In the genomic region with DNA sequence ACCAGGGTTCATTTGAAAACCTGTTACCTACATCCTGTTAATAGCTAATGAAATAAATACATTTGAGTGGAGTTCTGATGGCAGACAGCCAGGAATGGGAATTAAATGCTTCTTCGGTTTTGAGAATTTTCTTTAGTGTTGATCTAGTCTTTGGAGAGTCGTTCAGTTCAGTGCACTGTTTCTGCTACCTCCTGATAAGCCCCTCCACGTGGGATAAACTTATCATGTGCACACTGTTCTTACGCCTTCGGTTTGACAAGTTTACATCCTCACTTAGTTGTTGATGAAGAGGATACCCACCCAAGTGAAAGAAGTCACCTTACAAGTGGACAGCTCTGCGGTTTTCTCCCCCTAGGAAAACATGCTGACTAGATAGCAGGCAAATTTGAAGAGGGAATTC, we compare ENCODE assay signal across 19 mouse cellular contexts.
DNase-seq lines count a peak whose midpoint lies in the region; ATAC-seq and TF ChIP-seq lines count a peak whose summit lies in the region.
"Had no signal": no experiment of that assay in that cellular context is flagged by ENCODE, and none has a peak within 500 bp of the region (broad histone marks: within the 10 kb centered on the region; RNA-seq: fewer than 3 reads in every experiment).

No protein-coding gene starts in this region.

- no peak for TF ChIP-seq CTCF in MEL (IDR thresholded peaks at IDR 0.05 in 2 of 3, conservative IDR thresholded peaks at IDR 0.05 in 1 of 3; ENCODE audit: control insufficient read depth in 1 of 3, insufficient read depth in 1 of 3, low read depth in 2 of 3, low read length in 3 of 3, poor library complexity in 1 of 3, severe bottlenecking in 1 of 3)

- no peaks in the 10 kb centered on the region for H3K4me1 ChIP-seq in forebrain, embryonic 14.5 days (ENCODE audit: control insufficient read depth, insufficient read depth, low read length)
- no peaks in the 10 kb centered on the region for H3K4me1 ChIP-seq in forebrain, embryonic 13.5 days
- peaks cover 2 to 3% of the 10 kb centered on the region in 2 experiments; a peak in 1 of 4 replicates for H3K4me1 ChIP-seq in MEL (ENCODE audit: control insufficient read depth in 1 of 2, insufficient read depth in 2 of 2, low read length in 2 of 2)
- H3K4me1 ChIP-seq in erythroblast, embryonic 14.5 days (ENCODE audit: control insufficient read depth): peaks cover 36% of the 10 kb centered on the region
- H3K4me1 ChIP-seq in liver, embryonic 15.5 days (replicated peaks): peaks cover 17% of the 10 kb centered on the region
- H3K4me1 ChIP-seq: heart, embryonic 15.5 days; kidney, embryonic 15.5 days; limb, embryonic 12.5 days; lung, embryonic 15.5 days had no signal

- TF ChIP-seq EP300 in MEL (IDR thresholded peaks at IDR 0.05; ENCODE audit: low read depth in 1 of 2, low read length in 2 of 2): peak; percentile 87 to 90

- intact Hi-C loops in left cerebral cortex, postnatal 14 days (cut with DNase I): loop anchor here (5.0 to 10.0 kb wide), 2 partner anchors 375 to 563 kb away; a partner anchor contains a TSS

- DNase-seq in forebrain, embryonic 14.5 days (ENCODE audit: low spot score): peak; percentile 28
- DNase-seq in MEL (ENCODE audit: low read depth, low spot score): peak; percentile 75
- DNase-seq in cerebellum, adult 11 months: no peak
- no peak for DNase-seq in embryo, embryonic 10.5 days (ENCODE audit: low spot score)
- DNase-seq in left cerebral cortex, postnatal 14 days (ENCODE audit: low spot score in 2 of 2): no peak
- DNase-seq: gastrocnemius, postnatal 10 days; right cerebral cortex, postnatal 4 days; thymus, postnatal 25 days had no signal

- H3K36me3 ChIP-seq in forebrain, embryonic 14.5 days (ENCODE audit: control insufficient read depth, insufficient read depth, low read length): no peaks in the 10 kb centered on the region
- no peaks in the 10 kb centered on the region for H3K36me3 ChIP-seq in forebrain, embryonic 13.5 days (ENCODE audit: poor library complexity, severe bottlenecking)
- peaks cover 0 to 9% of the 10 kb centered on the region in 2 experiments; a peak in 2 of 4 replicates for H3K36me3 ChIP-seq in MEL (ENCODE audit: control insufficient read depth in 1 of 2, insufficient read depth in 2 of 2, low read length in 2 of 2)
- H3K36me3 ChIP-seq in erythroblast, embryonic 14.5 days (ENCODE audit: control insufficient read depth): no peaks in the 10 kb centered on the region
- H3K36me3 ChIP-seq in liver, embryonic 15.5 days (replicated peaks): no peaks in the 10 kb centered on the region
- H3K36me3 ChIP-seq: heart, embryonic 15.5 days; kidney, embryonic 15.5 days; limb, embryonic 12.5 days; lung, embryonic 15.5 days had no signal

- no peak for ATAC-seq in forebrain, embryonic 14.5 days
- ATAC-seq in forebrain, embryonic 13.5 days: no peak
- ATAC-seq in liver, embryonic 15.5 days (ENCODE audit: insufficient read depth): peak; percentile 98
- ATAC-seq: activated CD4-positive, CD25-positive, alpha-beta regulatory T cell, adult 4 months; hindbrain, embryonic 16.5 days; intestine, postnatal 0 days had no signal

- no peak for TF ChIP-seq RAD21 in MEL (IDR thresholded peaks at IDR 0.05; ENCODE audit: low read depth, low read length)

- H3K79me2 ChIP-seq in MEL (ENCODE audit: control insufficient read depth, insufficient read depth, low read length, poor library complexity): no peaks in the 10 kb centered on the region

- H3K4me3 ChIP-seq in forebrain, embryonic 14.5 days (ENCODE audit: low read depth, low read length): no peak overlapping the region
- no peak overlapping the region for H3K4me3 ChIP-seq in forebrain, embryonic 13.5 days
- H3K4me3 ChIP-seq in MEL (ENCODE audit: control insufficient read depth in 1 of 2, insufficient read depth in 1 of 2, low read depth in 2 of 2, low read length in 2 of 2): no peak overlapping the region
- H3K4me3 ChIP-seq in erythroblast, embryonic 14.5 days (replicated peaks): peak overlapping the region; percentile 35
- H3K4me3 ChIP-seq in liver, embryonic 15.5 days (replicated peaks): no peak overlapping the region
- H3K4me3 ChIP-seq: heart, embryonic 15.5 days; kidney, embryonic 15.5 days; limb, embryonic 12.5 days; lung, embryonic 15.5 days had no signal

- no peak overlapping the region for H3K4me2 ChIP-seq in forebrain, embryonic 14.5 days (ENCODE audit: low read length)
- H3K4me2 ChIP-seq in forebrain, embryonic 13.5 days: no peak overlapping the region
- peak overlapping the region; percentile 45 for H3K4me2 ChIP-seq in liver, embryonic 15.5 days
- H3K4me2 ChIP-seq: heart, embryonic 15.5 days; kidney, embryonic 15.5 days; limb, embryonic 12.5 days; lung, embryonic 15.5 days had no signal

- no peaks in the 10 kb centered on the region for H3K27me3 ChIP-seq in forebrain, embryonic 14.5 days (replicated peaks; ENCODE audit: control insufficient read depth, insufficient read depth, low read length)
- H3K27me3 ChIP-seq in forebrain, embryonic 13.5 days: no peaks in the 10 kb centered on the region
- no peaks in the 10 kb centered on the region for H3K27me3 ChIP-seq in MEL (ENCODE audit: control insufficient read depth in 1 of 2, insufficient read depth in 2 of 2, low read length in 2 of 2)
- no peaks in the 10 kb centered on the region for H3K27me3 ChIP-seq in erythroblast, embryonic 14.5 days (ENCODE audit: control insufficient read depth)
- no peaks in the 10 kb centered on the region for H3K27me3 ChIP-seq in liver, embryonic 15.5 days
- H3K27me3 ChIP-seq: heart, embryonic 15.5 days; kidney, embryonic 15.5 days; limb, embryonic 12.5 days; lung, embryonic 15.5 days had no signal

- WGBS in forebrain, embryonic 14.5 days: 58% methylated on average over 6 of the region's 6 CpGs
- WGBS in forebrain, embryonic 13.5 days: 56% methylated on average over 6 of the region's 6 CpGs
- 20% methylated on average over 6 of the region's 6 CpGs for WGBS in liver, embryonic 15.5 days (ENCODE audit: insufficient replicate concordance)

- no peak overlapping the region for H3K27ac ChIP-seq in forebrain, embryonic 14.5 days (ENCODE audit: low read depth, low read length)
- H3K27ac ChIP-seq in forebrain, embryonic 13.5 days: no peak overlapping the region
- no peak overlapping the region for H3K27ac ChIP-seq in MEL (ENCODE audit: control insufficient read depth, low read depth, low read length)
- peak overlapping the region; percentile 84 for H3K27ac ChIP-seq in liver, embryonic 15.5 days (replicated peaks)
- H3K27ac ChIP-seq: heart, embryonic 15.5 days; kidney, embryonic 15.5 days; limb, embryonic 12.5 days; lung, embryonic 15.5 days; macrophage had no signal

- TF ChIP-seq POLR2A in MEL (IDR thresholded peaks at IDR 0.05; ENCODE audit: control insufficient read depth in 1 of 2, insufficient read depth in 1 of 2, low read depth in 1 of 2, low read length in 2 of 2, poor library complexity in 1 of 2): no peak

- H3K9ac ChIP-seq in forebrain, embryonic 14.5 days (ENCODE audit: low read length): no peak overlapping the region
- H3K9ac ChIP-seq in forebrain, embryonic 13.5 days: no peak overlapping the region
- no peak overlapping the region for H3K9ac ChIP-seq in MEL (ENCODE audit: control insufficient read depth, low read depth, low read length, poor library complexity, severe bottlenecking)
- no peak overlapping the region for H3K9ac ChIP-seq in liver, embryonic 15.5 days
- H3K9ac ChIP-seq: heart, embryonic 15.5 days; kidney, embryonic 15.5 days; limb, embryonic 12.5 days; lung, embryonic 15.5 days had no signal

- no peaks in the 10 kb centered on the region for H3K9me3 ChIP-seq in forebrain, embryonic 14.5 days (replicated peaks; ENCODE audit: control insufficient read depth, low read length)
- H3K9me3 ChIP-seq in forebrain, embryonic 13.5 days (replicated peaks): no peaks in the 10 kb centered on the region
- no peaks in the 10 kb centered on the region for H3K9me3 ChIP-seq in MEL (replicated peaks; ENCODE audit: insufficient read depth, low read length)
- no peaks in the 10 kb centered on the region for H3K9me3 ChIP-seq in erythroblast, embryonic 14.5 days (ENCODE audit: control insufficient read depth, low read length)
- no peaks in the 10 kb centered on the region for H3K9me3 ChIP-seq in liver, embryonic 15.5 days (replicated peaks)
- H3K9me3 ChIP-seq: heart, embryonic 15.5 days; kidney, embryonic 15.5 days; limb, embryonic 12.5 days; lung, embryonic 15.5 days had no signal

TF ChIP-seq in MEL, 35 proteins besides CTCF, POLR2A, EP300 and RAD21 (continues in another document):
- peak; percentile 60; the same call in 1 of the 2 replicates for TF ChIP-seq ETS1 (IDR thresholded peaks at IDR 0.05; ENCODE audit: low read depth, low read length)
- TF ChIP-seq USF2 (IDR thresholded peaks at IDR 0.05; ENCODE audit: borderline replicate concordance in 1 of 2, insufficient read depth in 1 of 2, low read depth in 1 of 2, low read length in 2 of 2): 0 out of 4 replicates have a peak, but pooled peaks of 1 of the 2 experiments have one; percentile 35
- TF ChIP-seq GABPA (IDR thresholded peaks at IDR 0.05; ENCODE audit: low read depth, low read length): no peak
- TF ChIP-seq HCFC1 (IDR thresholded peaks at IDR 0.05; ENCODE audit: low read depth, low read length): no peak
- TF ChIP-seq GATA1 (IDR thresholded peaks at IDR 0.05; ENCODE audit: low read depth, low read length): peak; percentile 90
- peak; percentile 80 for TF ChIP-seq USF1 (IDR thresholded peaks at IDR 0.05; ENCODE audit: low read depth, low read length)
- TF ChIP-seq CHD1 (IDR thresholded peaks at IDR 0.05; ENCODE audit: low read depth, low read length): no peak
- TF ChIP-seq ZKSCAN1 (IDR thresholded peaks at IDR 0.05; ENCODE audit: low read depth, low read length): no peak
- TF ChIP-seq UBTF (IDR thresholded peaks at IDR 0.05; ENCODE audit: borderline replicate concordance, insufficient read depth, low read depth, low read length): no peak
- no peak for TF ChIP-seq ELF1 (IDR thresholded peaks at IDR 0.05; ENCODE audit: low read depth, low read length)
- TF ChIP-seq MXI1 (IDR thresholded peaks at IDR 0.05; ENCODE audit: low read depth, low read length): peak; percentile 92
- peak; percentile 88 for TF ChIP-seq SIN3A (IDR thresholded peaks at IDR 0.05; ENCODE audit: low read length)
- TF ChIP-seq MAZ (IDR thresholded peaks at IDR 0.05; ENCODE audit: low read depth, low read length): no peak
- TF ChIP-seq RCOR1 (IDR thresholded peaks at IDR 0.05; ENCODE audit: low read depth, low read length): peak; percentile 61
- TF ChIP-seq MAX (IDR thresholded peaks at IDR 0.05; ENCODE audit: low read length): peak; percentile 92
- TF ChIP-seq NRF1 (IDR thresholded peaks at IDR 0.05; ENCODE audit: insufficient read depth, low read depth, low read length, poor library complexity, severe bottlenecking): no peak
- peak; percentile 83 for TF ChIP-seq TCF12 (IDR thresholded peaks at IDR 0.05; ENCODE audit: low read depth, low read length)
- no peak for TF ChIP-seq MYB (IDR thresholded peaks at IDR 0.05; ENCODE audit: low read depth, low read length)
- no peak for TF ChIP-seq KAT2A (conservative IDR thresholded peaks at IDR 0.05; ENCODE audit: low read depth, low read length)
- no peak for TF ChIP-seq ZC3H11A (IDR thresholded peaks at IDR 0.05; ENCODE audit: low read depth, low read length)
- TF ChIP-seq BHLHE40 (IDR thresholded peaks at IDR 0.05; ENCODE audit: borderline replicate concordance, low read depth, low read length): peak; percentile 73; the same call in 1 of the 2 replicates

Comparison
In these comparisons a context has a peak if more than half of its experiments do, and no peak if none do; other contexts are left out.
1. DNase-seq: peak in forebrain, embryonic 14.5 days (single experiment) and MEL (single experiment); none in cerebellum, adult 11 months (single experiment), embryo, embryonic 10.5 days (single experiment) and left cerebral cortex, postnatal 14 days (0 of 2).